Mouse (Mus musculus) WW6 (cell line): ENCODE results near the gene Lgr4.

ENCODE experiments used
- DNase-seq: peaks from one replicate; pipeline ENCODE4 v3.0.0-alpha.2; 2013; ENCODE audit warnings: low read depth, low spot score

Gene Lgr4

DNA sequence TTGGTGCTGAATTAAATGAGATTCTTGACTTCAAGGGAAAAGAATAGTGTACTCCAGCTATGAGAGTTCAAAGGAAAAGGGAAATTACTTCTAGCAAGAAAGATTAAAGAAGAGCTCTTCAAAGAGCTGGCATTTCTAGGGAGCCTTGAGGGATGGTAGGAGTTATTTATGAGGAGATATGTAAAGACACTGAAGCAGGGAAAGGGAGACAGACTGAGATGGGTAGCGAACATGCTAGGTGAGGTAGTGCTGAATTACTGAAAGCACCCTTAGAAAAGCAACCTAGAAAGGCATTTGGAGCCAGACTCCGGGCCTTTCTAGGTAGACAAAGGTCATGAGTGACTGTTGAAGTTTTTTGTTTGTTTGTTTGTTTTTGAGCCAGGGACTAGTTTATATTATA, 58.7 kb downstream of the Lgr4 start:
- DNase-seq, result no peak

DNA sequence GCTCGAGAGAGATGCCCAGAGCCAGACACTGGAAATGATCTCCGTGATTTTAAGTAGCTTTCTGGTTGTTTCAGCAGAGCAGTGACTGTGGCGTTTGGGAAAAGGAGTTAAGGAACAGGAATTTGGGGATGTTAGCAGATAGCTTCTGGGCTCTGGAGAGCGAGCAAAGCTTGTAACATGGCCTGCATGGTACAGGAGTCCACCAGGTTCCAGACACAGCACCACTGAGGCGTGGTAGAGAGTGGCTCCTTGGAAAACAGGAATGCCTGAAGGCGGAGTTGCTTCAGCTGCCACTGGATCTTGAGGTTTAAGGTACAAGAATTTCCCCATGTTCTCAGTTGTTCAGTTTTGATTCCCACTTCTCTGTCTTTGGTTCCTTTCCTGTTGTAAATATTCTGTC, 59.9 kb downstream of the Lgr4 start:
- no peak for DNase-seq

DNA sequence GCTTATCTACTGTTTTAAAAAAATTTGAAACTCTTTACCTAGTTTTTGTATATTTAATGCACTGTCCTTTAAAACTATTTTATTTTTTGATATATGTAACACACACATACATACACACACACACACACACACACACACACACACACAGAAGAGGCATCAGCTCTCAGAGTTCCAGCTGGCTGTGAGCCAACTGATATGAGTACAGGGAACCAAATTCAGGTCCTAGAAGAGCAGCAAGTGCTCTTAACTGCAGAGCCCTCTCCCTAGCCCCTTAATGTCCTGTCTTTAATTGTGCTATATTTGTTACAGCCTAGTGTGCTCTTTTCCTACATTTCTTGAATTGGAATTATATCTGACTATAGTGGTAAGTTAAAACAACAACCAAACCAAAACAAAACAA, 61.8 kb downstream of the Lgr4 start:
- no peak for DNase-seq

DNA sequence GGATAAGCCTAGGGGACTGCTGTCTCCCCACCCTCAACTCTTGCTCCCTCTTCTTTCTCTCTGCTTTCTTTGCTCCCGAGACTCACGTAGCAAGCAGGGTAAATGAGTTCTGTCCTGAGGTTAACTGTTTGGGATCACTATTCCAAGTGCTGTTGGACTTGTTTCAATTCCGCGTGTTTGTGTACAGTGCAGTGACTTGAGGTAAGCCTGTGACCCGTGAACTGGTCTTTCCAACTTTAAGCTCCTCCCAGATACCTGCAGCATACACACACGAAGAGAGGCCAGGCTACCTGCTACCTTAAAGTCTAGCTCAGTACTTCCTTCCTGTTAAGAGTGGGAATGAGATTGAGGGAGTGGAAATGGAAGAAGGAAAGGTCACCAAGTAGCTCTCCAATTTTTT, 66.0 kb downstream of the Lgr4 start:
- DNase-seq, result no peak

DNA sequence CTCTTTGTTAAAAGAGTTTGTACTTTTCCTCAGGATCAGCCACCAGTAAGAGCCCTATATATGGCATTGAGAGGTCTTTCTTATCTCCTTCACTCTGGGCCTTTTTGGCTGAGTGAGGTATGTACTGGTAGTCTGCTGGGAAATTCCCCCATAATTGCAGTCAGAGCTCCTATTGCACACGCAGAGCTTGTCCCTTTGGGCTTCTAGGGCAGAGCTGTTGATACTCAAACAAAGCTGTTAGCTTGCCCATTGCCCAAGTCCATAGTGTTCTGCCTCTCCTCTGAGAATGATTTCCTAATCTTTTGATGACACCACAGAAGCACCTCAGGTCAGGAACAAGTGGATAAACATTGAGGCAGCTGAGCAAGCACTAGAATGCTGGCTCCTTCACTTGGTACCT, 67.5 kb downstream of the Lgr4 start:
- DNase-seq, result no peak

DNA sequence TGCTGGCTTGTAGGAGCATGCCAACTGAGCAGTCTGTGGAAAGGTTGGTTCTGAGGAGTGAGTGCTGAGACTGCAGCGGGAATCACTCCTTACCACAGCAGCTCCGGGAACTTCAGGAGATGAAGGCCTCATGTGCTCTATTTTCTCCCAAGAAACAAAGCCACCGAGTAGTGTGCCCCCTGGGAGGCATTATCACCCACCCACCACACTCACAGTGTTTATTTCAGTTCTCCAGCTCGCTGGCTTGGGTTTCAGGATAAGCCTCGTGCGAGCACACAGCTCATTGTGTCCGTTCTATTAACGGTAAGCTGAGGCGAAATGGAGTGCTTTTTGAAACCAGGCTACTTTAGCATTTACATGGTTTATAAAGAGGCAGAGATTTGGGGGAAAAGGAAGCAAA, 68.1 kb downstream of the Lgr4 start:
- DNase-seq, result no peak

DNA sequence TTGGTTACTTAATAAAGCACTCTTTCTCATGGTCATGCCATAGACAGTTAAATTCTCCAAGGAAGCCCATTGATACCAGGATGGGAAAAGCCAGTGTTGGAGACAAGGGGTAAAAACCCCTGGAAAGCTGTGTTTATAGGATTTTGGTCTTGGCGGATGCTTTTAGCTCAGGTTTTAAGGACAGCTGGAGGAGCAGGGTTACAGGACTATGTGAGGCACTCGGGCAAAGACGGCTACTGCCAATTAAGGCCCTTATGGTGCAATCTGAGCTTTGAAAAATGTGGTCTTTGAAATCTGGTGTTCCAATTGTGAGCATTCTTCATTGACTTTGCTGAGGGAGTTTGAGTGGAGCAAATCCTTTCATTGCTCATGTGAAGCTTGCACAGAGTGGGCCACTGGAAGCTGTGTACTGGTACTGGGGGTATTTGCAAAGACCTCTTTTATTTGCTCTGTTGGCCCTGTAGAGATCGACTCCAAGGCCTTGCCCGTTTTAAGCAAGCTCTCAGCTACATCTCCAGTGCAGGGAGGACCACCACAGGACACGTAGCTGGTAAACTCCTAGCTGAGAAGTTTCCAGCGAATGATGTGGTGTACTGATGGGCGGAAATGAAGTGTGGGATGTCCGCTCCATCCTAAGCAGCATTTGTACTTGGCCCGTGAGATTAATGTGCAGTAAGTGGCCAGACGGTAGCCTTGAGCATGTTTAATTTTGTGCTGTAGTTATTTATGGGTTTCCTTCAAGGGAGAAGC, 68.8 kb downstream of the Lgr4 start:
- DNase-seq, result no peak

DNA sequence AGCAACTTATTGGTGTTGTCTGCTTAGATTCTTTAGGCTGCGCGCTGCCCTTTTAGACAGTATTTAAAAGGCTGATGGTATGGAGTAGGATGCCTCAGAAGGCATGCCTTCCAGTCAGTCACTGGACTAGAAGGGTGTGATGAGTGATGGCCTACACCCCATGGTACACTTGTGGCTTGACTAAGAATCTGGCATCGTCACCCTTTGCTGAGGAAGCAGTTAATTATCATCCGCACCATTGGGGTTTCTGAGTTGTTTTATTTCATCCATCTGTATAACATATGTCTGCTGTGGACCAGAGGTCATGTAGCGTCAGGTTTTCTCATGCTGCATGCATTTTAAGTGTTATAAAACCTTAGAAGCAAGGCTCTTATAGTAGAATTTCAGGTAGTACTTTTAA, 70.5 kb downstream of the Lgr4 start:
- DNase-seq, result no peak

DNA sequence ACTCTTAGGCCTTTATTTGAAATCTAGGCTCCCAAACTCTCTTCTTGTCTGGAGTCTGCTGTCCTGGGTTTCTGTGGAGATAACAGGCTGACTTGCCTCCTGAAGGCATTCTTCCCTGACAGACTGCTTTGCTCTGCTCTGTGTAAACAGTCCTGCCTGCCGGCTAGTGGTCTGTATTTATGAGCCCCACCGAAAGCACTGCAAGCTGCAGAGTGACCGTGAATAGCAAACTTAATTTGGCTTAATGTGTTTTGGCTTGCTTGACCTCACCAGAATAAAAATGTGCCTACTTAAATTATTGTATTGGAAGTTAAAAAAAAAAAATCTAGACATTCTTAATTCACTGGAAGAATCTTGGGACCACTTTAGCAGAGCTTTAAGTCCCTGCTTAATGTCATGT, 71.7 kb downstream of the Lgr4 start:
- DNase-seq, result no peak

DNA sequence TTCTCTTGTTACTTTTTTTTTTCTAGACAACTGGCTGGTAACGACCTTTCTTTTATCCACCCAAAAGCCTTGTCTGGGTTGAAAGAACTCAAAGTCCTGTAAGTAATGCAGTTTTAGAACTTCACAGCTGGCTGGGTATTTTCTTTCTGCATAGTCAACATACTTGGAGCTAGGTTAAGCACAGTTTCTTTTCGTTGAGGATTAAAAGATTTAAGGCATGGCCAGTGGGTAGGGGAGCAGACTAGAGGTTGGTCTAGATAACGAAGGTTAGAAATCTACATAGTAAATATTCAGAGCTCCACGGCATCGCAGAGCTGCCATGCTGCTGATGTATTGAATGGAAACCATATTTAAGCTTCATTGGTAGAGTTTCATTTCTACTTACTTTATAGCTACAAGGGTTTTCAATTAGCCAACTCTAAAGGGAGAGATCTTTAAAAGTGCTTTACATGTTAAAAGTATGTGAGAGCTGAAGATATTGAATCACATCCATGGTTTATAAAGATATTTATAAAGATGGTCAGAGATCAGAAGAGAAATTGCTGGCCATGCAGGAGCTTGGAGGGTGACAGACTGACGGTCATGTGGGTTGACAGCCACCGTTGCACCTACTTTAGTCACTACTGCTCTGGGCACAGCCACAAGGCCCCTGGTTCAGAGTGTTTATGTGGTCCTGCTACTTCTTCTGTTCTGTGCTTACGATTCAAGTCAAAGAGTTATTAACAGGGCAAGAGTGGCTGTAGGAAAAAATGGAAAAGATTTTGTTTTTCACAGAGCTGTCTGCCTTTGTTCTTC, 72.4 kb downstream of the Lgr4 start:
- DNase-seq, result no peak

DNA sequence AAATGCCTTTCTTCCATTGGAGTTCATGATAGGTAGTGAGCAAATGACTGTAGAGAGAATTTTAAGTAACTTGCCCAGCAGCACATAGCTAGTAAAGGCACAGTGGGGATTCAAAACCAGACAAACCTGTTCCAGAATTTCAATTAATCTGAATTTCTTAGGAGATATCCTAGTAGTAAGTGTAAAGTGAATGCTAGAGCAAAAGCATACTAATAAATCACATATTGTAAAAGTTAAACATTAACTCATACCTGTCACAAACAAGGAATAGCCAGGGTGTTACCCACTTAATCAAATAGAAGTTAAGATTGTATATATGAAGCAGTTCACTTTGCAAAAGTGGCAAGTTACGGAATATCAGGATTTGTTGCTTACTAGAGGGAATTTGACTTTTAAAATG, 74.3 kb downstream of the Lgr4 start:
- no peak for DNase-seq

DNA sequence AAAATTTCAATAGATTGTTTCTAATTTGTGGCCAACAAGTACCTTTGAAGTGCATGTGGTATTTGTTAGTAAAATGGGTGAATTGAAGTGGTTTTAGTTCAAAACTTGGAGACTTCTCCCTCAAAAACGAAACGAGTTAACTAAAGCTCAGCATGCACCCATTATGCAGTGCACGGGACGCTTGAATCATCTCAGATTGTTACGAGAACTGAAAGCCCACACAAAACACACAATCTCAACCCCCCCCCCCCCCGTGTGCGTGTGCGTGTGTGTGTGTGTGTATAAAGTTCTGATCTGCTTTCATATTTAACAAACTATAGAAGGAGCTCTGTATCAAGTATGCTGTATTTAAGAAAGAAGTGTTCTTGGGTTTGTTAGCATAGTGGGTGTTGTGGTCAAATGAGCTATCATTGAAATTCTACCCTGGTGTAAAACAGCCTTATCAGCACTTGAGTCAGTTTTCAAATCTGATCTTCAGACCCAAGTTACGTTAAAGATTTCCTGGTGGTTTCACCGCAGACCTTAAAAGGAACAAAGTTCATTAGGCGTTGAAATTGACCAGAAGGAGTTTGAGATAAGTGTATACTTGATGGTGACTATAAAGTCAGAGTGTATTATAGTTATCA, 75.1 kb downstream of the Lgr4 start:
- DNase-seq, result no peak

DNA sequence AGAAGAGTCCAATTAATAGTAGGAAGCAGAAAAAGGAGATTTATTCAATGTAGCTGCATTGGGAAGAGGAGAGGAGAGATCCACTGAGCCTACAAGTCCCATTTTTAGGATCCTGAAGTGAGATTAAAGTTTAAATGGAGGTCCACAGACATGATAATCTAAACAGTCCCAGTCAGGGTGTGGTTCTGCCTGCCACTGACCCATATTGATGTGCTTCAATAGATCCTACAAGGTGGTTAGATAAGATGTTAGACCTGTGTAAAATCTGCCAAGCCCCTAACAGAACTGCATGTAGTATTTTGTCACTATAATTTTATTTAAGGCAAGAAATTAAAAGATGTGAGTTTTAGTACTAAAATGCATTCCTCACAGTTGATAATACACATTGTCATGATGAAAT, 76.0 kb downstream of the Lgr4 start:
- no peak for DNase-seq

DNA sequence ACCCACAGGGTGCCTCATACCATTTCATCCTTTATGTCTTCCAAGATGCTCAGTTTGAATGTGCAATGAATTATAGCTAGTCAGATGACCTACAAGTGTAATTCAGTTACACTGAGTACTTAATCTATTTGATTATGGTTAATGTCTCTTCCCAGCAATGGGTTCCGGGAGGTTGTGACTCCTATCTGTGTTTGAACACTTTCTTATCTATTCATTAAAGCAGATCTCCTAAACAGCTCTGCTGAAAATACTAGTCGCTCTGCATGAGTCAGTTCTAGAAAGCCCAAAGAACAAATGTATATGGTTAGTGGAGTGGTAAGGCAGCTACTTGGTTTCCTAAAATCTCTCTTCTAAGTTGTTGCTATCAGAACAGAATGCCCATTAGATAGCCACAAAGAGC, 77.6 kb downstream of the Lgr4 start:
- DNase-seq, result no peak

DNA sequence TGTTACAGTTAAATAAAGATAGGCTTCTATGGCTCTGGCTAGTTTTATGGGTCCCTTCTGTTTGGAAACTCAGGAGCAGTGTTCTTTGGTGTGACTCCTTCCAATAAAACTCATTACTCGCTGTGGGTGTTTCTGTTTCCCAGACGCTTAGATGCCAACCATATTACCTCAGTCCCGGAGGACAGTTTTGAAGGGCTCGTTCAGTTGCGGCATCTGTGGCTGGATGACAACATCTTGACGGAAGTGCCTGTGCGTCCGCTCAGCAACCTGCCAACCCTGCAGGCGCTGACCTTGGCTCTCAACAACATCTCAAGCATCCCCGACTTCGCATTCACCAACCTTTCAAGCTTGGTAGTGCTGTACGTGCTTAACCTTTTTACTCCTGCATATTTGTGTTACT, 79.0 kb downstream of the Lgr4 start:
- no peak for DNase-seq

DNA sequence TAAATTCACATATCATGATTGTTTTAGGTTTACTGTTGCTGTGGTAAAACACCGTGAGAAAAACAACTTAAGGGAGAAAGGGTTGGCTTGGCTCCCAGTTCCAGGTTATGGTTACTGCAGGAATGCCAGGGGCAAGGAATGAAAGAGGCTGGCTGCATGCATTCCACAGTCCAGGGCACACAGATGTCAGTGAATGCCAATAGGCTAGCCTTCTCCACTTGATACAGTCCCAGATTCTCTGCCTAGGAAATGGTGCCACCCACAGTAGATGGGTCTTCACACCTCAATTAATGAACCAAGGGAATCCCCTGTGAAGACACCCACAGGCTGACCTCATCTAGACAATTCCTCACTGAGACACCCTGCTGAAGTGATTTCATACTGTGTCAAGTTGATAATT, 87.2 kb downstream of the Lgr4 start:
- no peak for DNase-seq

DNA sequence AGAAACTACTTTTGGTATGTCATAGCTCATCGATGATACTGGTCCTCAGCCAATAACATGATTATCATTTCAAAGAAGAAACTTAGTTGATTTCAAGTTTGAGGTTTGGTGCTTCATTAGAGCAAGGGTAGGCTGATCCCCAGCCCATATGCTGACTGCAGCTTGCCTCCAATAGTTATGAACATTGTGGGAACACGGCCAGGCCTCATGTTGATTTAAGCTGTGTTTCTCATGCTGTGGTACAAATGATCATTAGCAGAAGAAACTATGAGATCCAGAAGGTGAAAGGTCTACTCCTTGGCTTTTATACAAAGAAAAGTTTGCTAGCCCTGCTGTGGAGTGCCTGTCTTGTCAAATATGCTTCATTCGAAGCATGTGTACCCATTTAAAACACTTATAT, 87.7 kb downstream of the Lgr4 start:
- DNase-seq, result no peak

DNA sequence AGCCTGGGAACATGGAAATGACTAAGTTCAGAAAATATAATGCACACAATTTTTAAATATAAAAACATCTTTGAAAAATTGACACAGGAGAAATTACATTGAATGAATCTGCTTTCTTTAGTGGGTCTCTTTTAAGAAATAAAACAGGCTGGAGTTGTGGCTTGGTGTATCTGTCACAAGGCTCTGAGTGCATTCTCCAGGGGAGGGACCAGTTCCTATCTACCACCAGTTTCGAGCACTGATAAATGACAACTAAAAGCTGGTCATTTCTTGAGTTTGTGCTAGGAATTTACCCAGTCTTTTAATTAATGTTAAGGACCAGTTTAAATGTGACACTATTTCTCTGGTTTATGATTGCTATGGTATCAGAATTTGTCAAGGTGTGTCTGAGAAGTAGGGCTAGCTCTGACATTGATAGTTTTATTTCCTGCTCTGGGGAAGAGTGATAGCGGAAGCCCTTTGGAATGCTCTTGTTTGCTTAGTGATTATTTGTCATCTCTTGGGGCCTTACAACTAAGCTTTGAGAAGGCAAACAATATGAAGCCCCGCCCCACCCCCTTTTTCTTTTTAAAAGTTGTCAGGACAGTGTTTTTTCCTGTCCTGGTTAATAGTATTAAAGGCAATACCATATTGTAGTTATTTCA, 88.3 kb downstream of the Lgr4 start:
- no peak for DNase-seq

DNA sequence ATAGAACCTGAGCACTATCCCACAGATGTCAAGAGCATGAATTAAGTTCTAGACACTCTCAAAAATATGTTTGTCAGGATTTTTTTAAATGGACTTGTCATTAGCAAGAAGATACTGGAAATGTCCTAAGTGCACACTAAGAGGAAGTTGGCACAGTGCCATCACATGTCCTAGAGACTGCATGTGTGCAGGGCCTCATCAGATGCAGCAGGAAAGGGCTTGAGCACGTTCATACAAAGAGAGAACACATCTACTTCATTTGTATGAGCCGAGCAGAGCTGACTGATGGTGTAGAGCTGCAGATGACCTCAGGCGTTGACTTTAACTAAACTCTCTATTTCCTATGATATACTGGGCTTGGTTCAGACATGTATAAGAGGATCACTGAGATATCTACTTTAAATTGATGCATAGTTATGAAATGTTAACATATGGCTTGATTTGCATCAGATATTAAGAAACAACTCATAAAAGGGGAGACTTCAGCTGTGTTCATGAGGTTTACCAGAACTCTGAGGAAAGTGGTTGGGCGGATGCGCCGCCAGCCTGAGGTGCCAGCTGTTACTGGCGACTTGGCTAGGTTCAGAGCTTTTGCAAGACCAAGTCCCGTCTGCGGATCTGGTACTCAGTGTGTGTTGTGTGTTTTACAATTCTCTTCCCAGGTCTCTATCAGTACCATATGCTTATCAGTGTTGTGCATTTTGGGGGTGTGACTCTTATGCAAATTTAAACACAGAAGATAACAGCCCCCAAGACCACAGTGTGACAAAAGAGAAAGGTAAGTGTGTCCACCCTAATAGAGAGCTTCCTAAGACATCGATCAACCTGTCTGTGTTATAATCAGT, 90.2 kb downstream of the Lgr4 start:
- no peak for DNase-seq

DNA sequence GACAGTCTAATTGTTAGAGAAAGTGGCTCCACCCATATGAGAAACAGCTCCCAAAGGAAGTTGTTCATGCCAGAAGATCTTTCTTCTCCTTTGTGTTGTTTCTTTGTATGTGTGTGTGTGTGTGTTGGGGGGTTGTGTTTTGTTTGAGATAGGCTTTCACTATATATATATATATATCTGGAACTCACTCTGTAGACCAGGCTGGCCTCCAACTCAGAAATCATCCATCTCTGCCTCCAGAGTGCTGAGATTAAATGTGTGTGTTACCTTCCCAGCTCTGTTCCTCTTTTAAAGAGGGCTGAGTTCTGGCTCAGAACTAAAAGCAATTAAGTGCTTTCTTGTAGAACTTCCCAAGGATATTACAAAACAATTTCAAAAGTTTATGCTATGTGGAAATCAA, 92.0 kb downstream of the Lgr4 start:
- DNase-seq, result no peak

DNA sequence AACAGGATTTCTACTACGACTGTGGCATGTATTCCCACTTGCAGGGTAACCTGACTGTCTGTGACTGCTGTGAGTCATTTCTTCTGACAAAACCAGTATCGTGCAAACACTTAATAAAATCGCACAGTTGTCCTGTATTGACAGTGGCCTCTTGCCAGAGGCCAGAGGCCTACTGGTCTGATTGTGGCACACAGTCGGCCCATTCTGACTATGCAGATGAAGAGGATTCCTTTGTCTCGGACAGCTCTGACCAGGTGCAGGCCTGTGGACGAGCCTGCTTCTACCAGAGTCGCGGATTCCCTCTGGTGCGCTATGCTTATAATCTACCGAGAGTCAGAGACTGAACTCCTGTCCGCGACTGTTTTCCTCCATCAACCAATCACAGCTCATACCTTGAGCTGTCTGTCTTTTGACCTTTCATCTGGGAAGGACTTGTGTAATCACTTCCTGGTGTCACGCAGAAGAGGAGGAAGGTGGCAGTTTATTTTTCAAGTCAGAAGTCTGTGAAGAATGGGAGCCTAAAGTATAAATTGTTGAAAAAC, 94.8 kb downstream of the Lgr4 start:
- DNase-seq, result no peak
